Mouse (Mus musculus) CH12.LX (cell line): ENCODE data around the gene Tsen54.

Experiments
- CHD1 ChIP-seq: IDR thresholded peaks from 2 replicates; pipeline ENCODE4 v1.6.1; 2012; ENCODE audit warnings: low read depth, low read length, improper control_type of control experiment, inconsistent platforms
- CTCF ChIP-seq, 2 experiments: IDR thresholded peaks in 1 of 2; conservative IDR thresholded peaks in 1 of 2; 2 replicates each; pipeline ENCODE4 v1.5.1; 2011 to 2012; ENCODE audit warnings: low read depth in 2 of 2, low read length in 2 of 2, improper control_type of control experiment in 1 of 2, inconsistent platforms in 1 of 2, mild to moderate bottlenecking in 1 of 2, moderate library complexity in 1 of 2
- E2F4 ChIP-seq: IDR thresholded peaks from 2 replicates; pipeline ENCODE4 v1.6.1; 2011; ENCODE audit warnings: low read depth, low read length, improper control_type of control experiment; ENCODE audit not compliant: insufficient replicate concordance
- EP300 ChIP-seq: IDR thresholded peaks from 2 replicates; pipeline ENCODE4 v1.6.1; 2011; ENCODE audit warnings: low read length, improper control_type of control experiment
- GABPA ChIP-seq: IDR thresholded peaks from 2 replicates; pipeline ENCODE4 v1.6.1; 2012; ENCODE audit warnings: low read depth, low read length, improper control_type of control experiment, inconsistent platforms; ENCODE audit not compliant: insufficient replicate concordance
- HCFC1 ChIP-seq: IDR thresholded peaks from 2 replicates; pipeline ENCODE4 v1.6.1; 2012; ENCODE audit warnings: low read depth, mild to moderate bottlenecking, inconsistent platforms, low read length, improper control_type of control experiment
- KAT2A ChIP-seq: IDR thresholded peaks from 2 replicates; pipeline ENCODE4 v1.6.1; 2012; ENCODE audit warnings: low read length, improper control_type of control experiment, inconsistent platforms; ENCODE audit not compliant: insufficient replicate concordance
- MYC ChIP-seq: IDR thresholded peaks from 2 replicates; pipeline ENCODE4 v1.6.1; 2011; ENCODE audit warnings: low read depth, mild to moderate bottlenecking, improper control_type of control experiment, low read length
- NRF1 ChIP-seq: IDR thresholded peaks from 2 replicates; pipeline ENCODE4 v1.6.1; 2014; ENCODE audit warnings: low read depth, mild to moderate bottlenecking, inconsistent platforms, low read length, improper control_type of control experiment, moderate library complexity
- POLR2A ChIP-seq: IDR thresholded peaks from 2 replicates; pipeline ENCODE4 v1.6.1; 2011; ENCODE audit warnings: low read depth, mild to moderate bottlenecking, improper control_type of control experiment, low read length
- POLR2AphosphoS2 ChIP-seq: IDR thresholded peaks from 2 replicates; pipeline ENCODE4 v1.6.1; 2011; ENCODE audit warnings: low read depth, low read length, improper control_type of control experiment
- RAD21 ChIP-seq: IDR thresholded peaks from 2 replicates; pipeline ENCODE4 v1.6.1; 2011; ENCODE audit warnings: low read depth, mild to moderate bottlenecking, low read length, improper control_type of control experiment, moderate library complexity
- TBP ChIP-seq: conservative IDR thresholded peaks from 2 replicates; pipeline ENCODE4 v1.6.1; 2011; ENCODE audit warnings: low read depth, low read length, improper control_type of control experiment
- USF1 ChIP-seq: IDR thresholded peaks from 2 replicates; pipeline ENCODE4 v1.6.1; 2014; ENCODE audit warnings: low read depth, mild to moderate bottlenecking, inconsistent platforms, low read length, improper control_type of control experiment

DNA sequence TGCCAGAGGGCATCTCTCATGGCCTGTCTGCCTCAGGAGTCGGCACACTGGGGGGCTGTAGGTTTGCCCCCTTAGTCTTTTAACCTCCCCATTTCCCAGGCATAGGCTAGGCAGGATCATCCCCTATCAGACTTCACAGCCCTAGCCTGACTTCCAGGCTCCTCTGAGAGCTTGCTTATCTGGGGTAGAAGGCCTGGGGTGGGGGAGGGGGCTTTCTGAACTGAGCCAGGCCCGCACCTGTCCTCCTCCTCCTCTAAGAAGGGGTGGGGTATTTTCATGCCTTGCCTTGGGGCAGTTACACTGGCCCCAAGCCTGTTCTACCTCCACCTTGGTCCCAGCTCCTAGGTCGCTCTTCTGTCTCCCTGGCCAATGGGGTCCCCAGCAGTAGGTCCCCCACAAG is 17.0 kb downstream of the Tsen54 start:
- no peak for TF ChIP-seq GABPA
- no peak for TF ChIP-seq POLR2AphosphoS2
- TF ChIP-seq RAD21 = no peak
- TF ChIP-seq USF1 = no peak
- TF ChIP-seq EP300 = no peak
- no peak for TF ChIP-seq CTCF (conservative IDR thresholded peaks at IDR 0.05 in 1 of 2, IDR thresholded peaks at IDR 0.05 in 1 of 2; ENCODE audit: low read depth in 2 of 2, low read length in 2 of 2)
- no peak for TF ChIP-seq MYC
- TF ChIP-seq KAT2A = no peak
- no peak for TF ChIP-seq HCFC1
- no peak for TF ChIP-seq NRF1
- TF ChIP-seq CHD1 = no peak
- TF ChIP-seq POLR2A = no peak
- TF ChIP-seq TBP = no peak
- no peak for TF ChIP-seq E2F4
